9 mouse cellular contexts compared by ENCODE assay signal in genomic region chr3:41376848-41377582, GRCm38 (mm10).
DNase-seq lines count a peak whose midpoint lies in the region; ATAC-seq and TF ChIP-seq lines count a peak whose summit lies in the region.
"Had no signal": no experiment of that assay in that cellular context is flagged by ENCODE, and none has a peak within 500 bp of the region (broad histone marks: within the 10 kb centered on the region; RNA-seq: fewer than 3 reads in every experiment).

No protein-coding gene starts in this region.

- peak; percentile 72 for ATAC-seq in midbrain, embryonic 11.5 days (ENCODE audit: low FRiP score)
- ATAC-seq in hindbrain, embryonic 16.5 days, result peak; percentile 88
- 0 out of 2 replicates have a peak, but pooled peaks have one; percentile 24 for ATAC-seq in neutrophil, adult 5-6 weeks (ENCODE audit: extremely low read depth, insufficient number of reproducible peaks, low FRiP score, poor library complexity, severe bottlenecking)

- no peak overlapping the region for H3K4me2 ChIP-seq in midbrain, embryonic 11.5 days
- H3K4me2 ChIP-seq in hindbrain, embryonic 16.5 days (ENCODE audit: low read length), result no peak overlapping the region

- peak; percentile 81 for DNase-seq in midbrain, embryonic 11.5 days (ENCODE audit: low spot score, missing footprints)
- DNase-seq in midbrain, embryonic 10.5 days (ENCODE audit: low spot score), result no peak
- DNase-seq in spleen, adult 18-20 months, result no peak
- DNase-seq in thymus, postnatal 10 days (ENCODE audit: low spot score in 2 of 2), result no peak
- DNase-seq in urinary bladder, postnatal 14 days (ENCODE audit: low spot score), result no peak
- DNase-seq: cerebellum, adult 18-20 months had no signal

- no peaks in the 10 kb centered on the region for H3K9me3 ChIP-seq in midbrain, embryonic 11.5 days (ENCODE audit: control insufficient read depth, low read length)
- no peaks in the 10 kb centered on the region for H3K9me3 ChIP-seq in midbrain, embryonic 10.5 days (replicated peaks)
- no peaks in the 10 kb centered on the region for H3K9me3 ChIP-seq in hindbrain, embryonic 16.5 days (ENCODE audit: control insufficient read depth, low read length)

- WGBS in midbrain, embryonic 11.5 days, result 53% methylated on average over 6 of the region's 6 CpGs
- 64% methylated on average over 6 of the region's 6 CpGs for WGBS in midbrain, embryonic 10.5 days
- 20% methylated on average over 6 of the region's 6 CpGs for whole genome bisulfite sequencing in hindbrain, embryonic 16.5 days

- H3K27ac ChIP-seq in midbrain, embryonic 11.5 days (ENCODE audit: low read depth, low read length), result no peak overlapping the region
- H3K27ac ChIP-seq in midbrain, embryonic 10.5 days (replicated peaks), result no peak overlapping the region
- no peak overlapping the region for H3K27ac ChIP-seq in embryonic fibroblast, embryonic 13.5 days (ENCODE audit: insufficient read depth, low read length)
- peak overlapping the region; percentile 39; the same call in 1 of the 2 replicates for H3K27ac ChIP-seq in hindbrain, embryonic 16.5 days (ENCODE audit: low read depth, low read length)

- no peak overlapping the region for H3K4me3 ChIP-seq in midbrain, embryonic 11.5 days (ENCODE audit: low read depth, low read length)
- H3K4me3 ChIP-seq in midbrain, embryonic 10.5 days, result no peak overlapping the region
- no peak overlapping the region for H3K4me3 ChIP-seq in embryonic fibroblast, embryonic 13.5 days (ENCODE audit: insufficient read depth, low read length)
- no peak overlapping the region for H3K4me3 ChIP-seq in hindbrain, embryonic 16.5 days (ENCODE audit: low read length)

- H3K36me3 ChIP-seq in midbrain, embryonic 11.5 days (ENCODE audit: control insufficient read depth, insufficient read depth, low read length), result no peaks in the 10 kb centered on the region
- H3K36me3 ChIP-seq in midbrain, embryonic 10.5 days, result no peaks in the 10 kb centered on the region
- no peaks in the 10 kb centered on the region for H3K36me3 ChIP-seq in hindbrain, embryonic 16.5 days (ENCODE audit: control insufficient read depth, insufficient read depth, low read length)

- peak; percentile 9; the same call in 1 of the 2 replicates for TF ChIP-seq CTCF in embryonic fibroblast, embryonic 13.5 days (IDR thresholded peaks at IDR 0.05; ENCODE audit: borderline replicate concordance, insufficient read depth, low read length)

- TF ChIP-seq POLR2A in embryonic fibroblast, embryonic 13.5 days (IDR thresholded peaks at IDR 0.05; ENCODE audit: low read depth, low read length), result no peak

- no peaks in the 10 kb centered on the region for H3K4me1 ChIP-seq in midbrain, embryonic 11.5 days (ENCODE audit: control insufficient read depth, insufficient read depth, low read length)
- H3K4me1 ChIP-seq in midbrain, embryonic 10.5 days, result peaks cover 5% of the 10 kb centered on the region
- peaks cover 18% of the 10 kb centered on the region for H3K4me1 ChIP-seq in embryonic fibroblast, embryonic 13.5 days (ENCODE audit: control insufficient read depth, insufficient read depth, low read length)
- H3K4me1 ChIP-seq in hindbrain, embryonic 16.5 days (ENCODE audit: control insufficient read depth, insufficient read depth, low read depth, low read length), result peaks cover 18% of the 10 kb centered on the region

- H3K9ac ChIP-seq in midbrain, embryonic 11.5 days (ENCODE audit: low read length), result no peak overlapping the region
- H3K9ac ChIP-seq in hindbrain, embryonic 16.5 days (ENCODE audit: low read depth, low read length), result no peak overlapping the region

- H3K27me3 ChIP-seq in midbrain, embryonic 11.5 days (ENCODE audit: control insufficient read depth, insufficient read depth, low read length), result no peaks in the 10 kb centered on the region
- no peaks in the 10 kb centered on the region for H3K27me3 ChIP-seq in midbrain, embryonic 10.5 days (ENCODE audit: low read depth, poor library complexity, severe bottlenecking)
- H3K27me3 ChIP-seq in hindbrain, embryonic 16.5 days (replicated peaks; ENCODE audit: control insufficient read depth, insufficient read depth, low read length), result no peaks in the 10 kb centered on the region

Comparison
In these comparisons a context has a peak if more than half of its experiments do, and no peak if none do; other contexts are left out.
1. ATAC-seq: peak in every context shown above with its lines; median percentile 88 in hindbrain, embryonic 16.5 days; 72 in midbrain, embryonic 11.5 days; 24 in neutrophil, adult 5-6 weeks.